Mouse (Mus musculus) adrenal gland, adult 8-10 months (tissue): ENCODE measurements around the gene Hsd17b12. TPM values are rescaled to one million over a fixed set of nuclear protein-coding genes. Genes with fewer than 3 reads are reported as not detected.

ENCODE experiments used
- DNase-seq: peaks from one replicate; pipeline ENCODE4 v3.0.0; 2022
- total RNA-seq, 4 experiments: library from RNA; stranded (reverse); gene quantifications; 2 replicates each; pipeline ENCODE4 v1.2.4; 2022

Gene Hsd17b12
- total RNA-seq = 100 to 1,000 TPM; 138 to 202 (median 172) TPM

DNA sequence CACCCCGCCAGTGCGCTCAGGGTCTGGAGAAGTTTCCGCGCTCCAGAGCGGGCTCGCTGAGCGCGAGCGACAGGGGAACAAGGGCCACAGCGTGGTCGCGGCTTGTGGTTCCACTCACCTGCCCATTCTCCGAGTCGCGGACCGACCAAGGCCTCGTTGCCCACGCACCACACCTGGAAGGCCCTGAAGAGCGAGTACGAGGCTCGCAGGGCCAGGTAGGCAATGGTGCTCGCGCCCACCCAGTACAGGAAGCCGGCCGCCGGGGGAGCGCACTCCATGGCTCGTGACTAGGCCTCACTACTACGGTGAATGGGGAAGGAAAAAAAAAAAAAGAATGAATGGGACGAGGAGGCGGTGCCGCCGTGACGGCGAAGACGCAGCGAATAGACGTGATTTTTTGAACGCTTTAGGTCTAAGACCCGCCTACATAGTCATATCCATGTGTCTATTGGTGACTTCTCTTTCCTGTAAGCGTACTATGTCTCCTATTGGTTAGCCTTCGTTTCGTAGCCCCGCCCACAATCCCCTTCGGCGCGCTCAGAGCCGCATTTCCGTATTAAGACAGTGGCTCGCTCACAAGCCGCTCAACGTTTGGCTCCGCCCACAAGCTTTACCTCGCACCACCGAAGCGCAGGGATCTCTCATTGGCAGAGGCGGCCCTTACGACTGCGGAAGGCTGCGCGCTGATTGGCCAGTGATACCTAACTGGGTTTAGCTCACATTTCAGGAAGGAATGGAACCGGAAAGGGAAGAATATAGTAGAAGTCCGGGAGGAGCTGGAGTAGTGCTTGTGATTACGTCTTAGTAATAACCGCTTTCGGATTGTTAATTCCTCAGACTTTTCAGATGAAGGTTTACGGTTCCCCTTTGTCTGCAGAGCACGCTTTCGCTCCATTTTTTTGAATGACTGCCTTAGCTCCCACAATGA, at the start of gene Hsd17b12:
Gene Hsd17b12 (minus strand): TSS at position 373 of the 928 bp plus-strand sequence.
- DNase-seq = peak; percentile 100

DNA sequence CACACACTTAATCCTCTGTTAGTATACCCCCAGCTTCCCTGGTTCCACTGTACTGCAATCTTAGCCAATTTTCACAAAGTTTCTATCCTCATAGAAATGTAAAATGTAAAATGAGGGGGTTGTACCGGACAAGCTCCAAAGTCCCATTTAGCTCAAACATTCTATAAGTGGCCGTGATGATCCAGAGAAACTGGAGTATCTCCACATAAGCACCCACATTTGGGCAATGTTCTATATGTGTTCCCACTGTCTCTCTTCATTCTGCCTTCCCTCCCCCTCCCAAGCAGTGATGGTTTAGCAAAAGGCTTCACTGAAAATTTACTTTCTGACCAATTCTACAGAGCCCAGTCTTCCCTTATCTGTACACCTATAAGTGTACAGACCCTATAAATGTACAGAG, 27.1 kb upstream of the Hsd17b12 start:
- DNase-seq = no peak

DNA sequence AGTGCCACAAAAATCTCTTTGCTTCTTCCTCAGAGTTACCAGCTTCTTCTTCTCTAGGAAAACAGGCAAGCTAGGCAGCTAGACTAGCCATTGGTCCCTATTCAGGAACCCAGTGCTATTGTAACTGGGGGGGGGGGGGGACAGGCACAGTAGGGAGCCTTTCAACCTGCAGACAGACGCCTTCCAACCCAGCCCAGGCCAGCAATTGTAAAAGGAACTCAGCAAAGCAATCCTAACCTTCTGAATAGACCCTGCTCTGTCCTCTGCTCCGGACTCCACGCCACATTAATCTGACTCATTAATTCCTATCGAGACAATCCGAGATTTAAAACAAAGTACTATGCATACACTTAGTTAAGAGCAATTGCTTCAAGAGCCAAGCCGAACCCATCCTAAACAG, 26.4 kb upstream of the Hsd17b12 start:
- DNase-seq = no peak

DNA sequence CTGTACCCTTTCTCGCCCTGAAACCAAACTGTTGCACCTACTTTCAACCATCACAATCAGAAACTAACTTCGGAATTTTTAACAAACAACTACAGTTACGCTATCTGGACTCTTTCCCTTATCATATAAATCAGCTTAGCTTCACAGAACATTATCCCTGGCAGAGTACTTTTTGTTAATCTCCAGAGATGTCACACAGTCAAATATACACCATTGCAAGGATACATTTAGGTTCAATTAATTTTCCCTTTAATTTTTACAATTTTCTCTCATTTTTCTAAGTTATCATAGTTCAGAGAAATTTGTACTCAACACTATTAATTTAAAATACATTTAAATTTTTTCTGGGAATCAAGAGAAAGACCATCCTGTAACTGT, 21.3 kb upstream of the Hsd17b12 start:
- no peak for DNase-seq

DNA sequence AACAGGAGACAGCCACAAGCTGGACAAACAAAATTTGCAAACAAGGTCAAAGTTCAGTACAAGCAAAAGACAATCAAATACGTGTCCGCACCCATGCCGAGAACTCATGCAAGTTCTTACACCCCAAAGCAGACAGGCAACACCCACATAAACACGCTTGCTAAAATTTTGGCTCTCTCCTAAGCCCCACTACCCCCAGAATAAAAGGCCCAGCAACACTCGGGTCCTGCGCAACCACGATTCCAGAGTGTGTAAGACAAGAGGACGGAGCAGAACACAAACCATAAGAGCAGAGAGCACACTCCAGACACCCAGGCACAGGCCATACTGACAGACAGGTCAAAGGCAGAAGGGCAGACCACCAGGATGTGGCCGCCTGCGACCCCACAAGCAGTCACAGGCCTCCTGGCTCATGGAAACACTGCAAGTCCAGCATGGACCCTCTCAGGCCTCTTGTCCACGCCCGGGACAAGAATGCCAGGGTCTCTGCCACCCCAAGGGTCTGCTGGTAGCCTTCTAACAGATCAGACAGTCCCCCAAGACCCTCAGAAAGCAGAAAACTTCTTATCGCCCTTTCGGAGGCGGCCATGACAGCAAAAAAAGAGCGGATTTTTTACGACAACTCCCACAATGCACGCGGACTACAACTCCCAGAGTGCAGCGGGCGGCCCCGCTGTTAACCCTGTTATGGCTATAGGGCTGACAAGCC, 20.7 kb upstream of the Hsd17b12 start:
- peak; percentile 80 for DNase-seq

DNA sequence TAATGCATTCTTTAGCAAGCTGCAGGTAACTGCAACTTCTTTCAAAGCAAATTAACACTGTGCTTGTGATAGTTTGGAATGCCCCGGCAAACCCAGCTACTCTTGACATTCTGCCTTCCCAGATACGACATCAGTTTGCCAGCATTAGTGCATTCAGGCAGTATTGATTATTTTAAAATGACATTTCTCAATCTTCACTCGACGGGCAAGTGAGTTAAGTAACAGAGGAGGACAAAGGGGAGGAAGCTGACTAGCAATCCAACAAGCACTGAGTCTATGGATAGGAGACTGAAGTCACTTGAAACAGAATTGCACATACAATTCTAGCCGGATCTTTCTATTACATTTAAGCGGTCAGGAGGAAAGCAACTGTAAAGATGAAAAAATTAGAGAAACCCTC, 19.5 kb upstream of the Hsd17b12 start:
- DNase-seq = no peak

DNA sequence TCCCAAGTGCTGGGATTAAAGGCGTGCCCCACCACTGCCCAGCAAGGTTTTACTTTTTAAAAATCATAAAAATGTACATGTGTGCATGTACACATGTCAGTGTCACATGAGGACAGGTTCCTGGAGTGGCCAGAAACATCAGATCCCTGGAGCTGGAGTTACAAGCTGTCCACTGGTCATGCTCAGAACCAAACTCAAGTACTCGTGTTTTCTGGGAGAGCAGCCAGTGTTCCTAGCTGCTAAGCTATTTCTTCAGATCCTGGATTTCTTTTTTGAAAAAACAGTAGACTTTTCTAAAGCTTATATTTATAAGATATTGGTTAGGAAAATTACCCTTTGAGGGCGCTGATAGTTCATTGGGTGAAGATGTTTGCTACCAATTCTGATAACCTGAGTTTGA, 18.6 kb upstream of the Hsd17b12 start:
- DNase-seq = no peak

DNA sequence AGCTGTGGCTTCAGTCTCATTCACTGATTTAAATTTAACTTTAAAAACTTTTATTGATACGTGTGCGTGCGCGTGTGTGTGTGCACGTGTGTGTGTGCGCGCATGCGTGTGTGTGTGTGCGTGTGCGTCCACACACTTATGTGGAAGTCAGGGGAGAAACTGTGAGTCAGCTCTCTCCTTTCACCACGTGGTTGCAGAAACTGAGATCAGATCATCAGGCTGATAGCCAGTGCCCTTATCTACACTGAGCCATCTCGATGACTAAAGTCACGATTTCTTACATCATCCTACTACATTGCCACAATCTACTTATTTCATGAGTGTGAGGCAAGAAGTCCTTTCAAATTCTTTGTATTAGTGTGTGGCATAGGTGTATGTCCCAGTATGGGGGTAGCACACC, 15.8 kb upstream of the Hsd17b12 start:
- DNase-seq = peak; percentile 24

DNA sequence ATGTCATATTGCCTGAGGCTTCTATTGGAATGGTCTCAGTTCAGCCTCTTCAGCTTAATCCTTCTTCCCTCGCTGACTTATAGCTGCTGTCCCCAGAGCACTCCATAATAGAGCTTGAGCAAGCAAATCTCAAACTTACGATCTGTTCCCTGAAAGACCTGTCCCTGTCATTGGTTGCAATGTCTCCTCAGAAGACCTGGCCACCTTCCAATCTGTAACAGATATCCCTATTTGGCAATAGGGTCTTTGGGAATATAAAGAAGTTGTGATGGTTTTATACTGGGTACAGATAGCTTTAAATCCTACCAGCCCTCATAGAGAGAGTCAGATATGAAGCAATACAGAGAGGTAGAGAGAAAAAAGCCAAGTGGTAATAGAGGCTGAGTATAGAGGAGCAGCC, 5.4 kb upstream of the Hsd17b12 start:
- DNase-seq = no peak

DNA sequence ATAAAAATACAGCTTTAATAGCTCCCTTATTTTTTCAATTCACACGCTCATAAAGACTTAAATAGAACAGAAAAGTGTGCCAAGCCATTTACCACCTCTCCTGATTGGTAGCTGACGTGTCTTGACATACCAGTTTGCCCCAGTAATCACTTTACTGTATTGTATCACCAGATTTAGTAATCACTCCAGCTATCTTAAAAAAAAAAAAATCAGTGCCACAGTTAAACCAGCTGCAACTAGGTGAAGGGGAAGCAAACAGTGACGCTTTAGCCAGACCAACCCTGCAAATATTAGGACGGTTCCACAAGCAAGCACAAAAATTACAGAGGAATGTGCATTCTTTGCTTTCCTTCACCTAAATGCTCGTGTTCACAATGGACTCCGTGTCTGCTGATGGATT, 4.4 kb upstream of the Hsd17b12 start:
- DNase-seq = no peak

DNA sequence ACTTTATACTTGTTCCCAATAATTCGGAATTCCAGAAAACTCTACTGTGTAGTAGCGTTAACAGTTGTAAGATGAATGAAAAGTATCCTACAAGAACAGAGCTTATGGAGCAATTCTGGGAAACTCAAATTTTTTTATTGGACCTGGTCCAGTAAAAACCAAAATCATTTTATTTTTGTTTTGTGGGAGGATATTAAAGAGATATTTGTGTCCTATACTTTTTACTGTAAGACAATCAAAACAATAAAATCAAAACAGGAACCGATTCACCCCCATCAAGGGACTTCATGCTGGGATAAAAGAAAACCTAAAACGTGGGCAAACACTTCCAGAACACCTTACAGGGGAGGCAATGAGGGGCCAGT, 738 bp upstream of the Hsd17b12 start:
- no peak for DNase-seq

DNA sequence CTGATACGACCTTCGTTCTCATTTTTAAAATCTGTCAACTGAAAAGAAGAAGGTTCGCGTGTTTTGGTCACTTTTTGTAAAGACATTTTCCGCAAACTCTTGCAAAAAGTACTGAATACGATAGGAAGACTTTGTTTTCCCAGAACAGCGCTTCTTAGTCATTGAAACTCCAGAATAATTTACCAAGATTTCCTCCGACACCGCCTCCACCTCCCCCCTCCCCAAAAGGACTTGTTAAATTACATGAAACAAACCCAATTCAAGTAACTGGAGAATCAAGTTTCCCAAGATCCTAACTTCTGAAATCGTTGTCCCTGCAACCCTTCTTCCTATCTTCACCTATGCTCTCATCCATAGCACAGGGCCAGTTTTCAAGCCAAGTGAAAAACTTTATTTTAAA, 713 bp downstream of the Hsd17b12 start:
- no peak for DNase-seq

DNA sequence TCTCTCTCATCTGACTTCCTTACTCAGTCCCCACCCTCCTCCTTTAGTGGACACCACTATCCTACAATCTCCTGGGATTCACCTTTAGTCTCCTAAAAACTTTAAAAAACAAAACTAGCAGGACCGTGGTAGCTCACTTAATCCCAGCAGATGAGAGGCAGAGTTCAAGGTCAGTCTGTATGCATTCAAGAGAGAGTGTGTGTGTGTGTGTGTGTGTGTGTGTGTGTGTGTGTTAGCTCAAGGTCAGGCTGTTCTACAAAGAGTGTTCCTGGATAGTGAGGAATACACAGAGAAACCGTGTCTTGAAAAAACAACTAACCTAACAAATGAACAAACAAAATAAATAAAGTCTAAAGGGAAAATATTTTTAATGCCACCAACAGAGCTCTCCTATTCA, 12.6 kb downstream of the Hsd17b12 start:
- no peak for DNase-seq

DNA sequence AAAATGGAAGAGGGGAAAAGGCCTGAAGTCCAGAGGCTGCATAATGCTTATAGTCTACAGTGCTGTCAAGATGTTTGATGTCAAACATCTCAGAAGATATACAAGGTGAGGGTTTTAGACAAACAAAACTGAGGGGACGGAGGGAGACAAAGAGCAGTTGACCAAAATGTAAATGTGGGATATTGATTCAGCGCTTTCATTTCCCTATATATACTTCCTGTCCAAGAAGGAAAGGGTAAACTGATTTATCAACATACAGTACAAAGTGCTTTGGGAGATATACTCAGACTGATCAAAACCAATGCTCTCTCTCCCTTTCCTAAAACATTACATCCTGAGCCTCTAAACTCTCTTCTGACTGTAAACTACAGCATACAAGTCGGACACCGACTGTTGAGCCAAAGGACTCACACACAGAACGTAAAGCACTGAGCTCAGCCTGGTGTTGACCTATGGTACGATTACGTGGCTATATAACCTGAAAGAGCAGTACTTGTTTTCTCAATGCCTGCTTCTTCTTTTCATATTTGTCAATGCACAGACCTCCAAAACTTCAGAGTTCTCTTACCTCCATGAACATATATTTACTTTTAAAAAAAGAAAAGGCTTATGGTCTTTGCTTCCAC, 13.1 kb downstream of the Hsd17b12 start:
- DNase-seq = no peak

DNA sequence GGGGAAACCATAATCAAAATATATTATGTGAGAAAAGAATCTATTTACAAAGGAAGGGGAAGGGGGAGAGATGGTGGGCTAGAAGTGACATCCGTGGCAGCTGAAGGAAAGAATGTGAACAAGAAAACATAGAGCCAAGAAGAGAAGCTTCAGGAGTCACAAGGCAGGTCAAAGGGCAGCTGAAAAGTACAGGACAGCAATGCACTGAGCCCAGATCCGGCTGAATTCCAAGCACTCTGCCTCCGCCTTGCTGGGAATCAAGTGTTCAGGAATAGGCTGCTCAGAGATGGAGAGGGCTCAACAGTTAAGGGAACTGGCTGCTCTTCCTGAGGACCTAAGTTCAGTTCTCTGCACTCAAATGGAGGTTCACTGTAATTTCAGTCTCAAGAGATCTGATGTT, 16.5 kb downstream of the Hsd17b12 start:
- no peak for DNase-seq

DNA sequence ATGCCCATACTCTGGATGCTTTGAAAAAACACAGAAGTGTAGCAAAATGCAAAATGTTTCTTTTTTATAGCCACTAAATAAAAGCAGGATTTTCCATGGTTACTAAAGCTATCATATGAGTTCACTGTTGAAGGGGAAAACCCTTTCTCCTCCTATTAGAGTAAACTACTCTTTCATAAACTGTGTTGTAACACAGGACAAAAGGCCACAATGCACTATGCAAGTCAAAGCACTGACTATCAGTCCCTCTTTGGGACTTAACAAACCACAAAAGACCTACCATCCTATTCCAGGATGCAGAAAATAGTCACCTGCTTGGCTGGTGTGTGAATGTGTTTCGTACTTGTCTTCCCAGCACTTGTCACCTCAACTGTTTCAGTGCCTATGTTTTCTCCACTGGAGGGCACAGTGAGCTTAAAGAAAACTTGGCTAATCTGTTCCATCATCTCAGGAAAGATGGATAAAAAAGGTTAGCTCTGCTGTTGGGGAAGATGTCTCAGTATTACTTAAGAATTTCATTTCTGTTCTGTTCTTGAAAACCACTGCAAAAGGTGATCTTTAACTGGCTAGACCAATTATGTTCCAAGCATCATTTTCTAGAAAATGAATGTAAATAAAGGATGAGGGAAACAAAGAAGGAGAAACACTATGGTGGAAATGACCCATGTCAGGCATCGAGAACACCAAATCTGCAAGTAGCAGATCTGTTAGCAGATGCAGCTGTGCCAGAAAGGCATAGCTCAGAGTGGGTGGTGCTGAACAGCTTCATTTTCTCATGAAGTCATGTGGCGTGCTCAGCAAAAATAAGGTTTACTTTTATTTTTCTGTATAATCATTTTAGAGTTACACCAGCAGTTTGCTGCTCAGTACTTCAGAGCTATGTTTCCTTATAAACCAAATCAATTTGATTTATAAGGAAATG, 19.0 kb downstream of the Hsd17b12 start:
- DNase-seq = no peak

DNA sequence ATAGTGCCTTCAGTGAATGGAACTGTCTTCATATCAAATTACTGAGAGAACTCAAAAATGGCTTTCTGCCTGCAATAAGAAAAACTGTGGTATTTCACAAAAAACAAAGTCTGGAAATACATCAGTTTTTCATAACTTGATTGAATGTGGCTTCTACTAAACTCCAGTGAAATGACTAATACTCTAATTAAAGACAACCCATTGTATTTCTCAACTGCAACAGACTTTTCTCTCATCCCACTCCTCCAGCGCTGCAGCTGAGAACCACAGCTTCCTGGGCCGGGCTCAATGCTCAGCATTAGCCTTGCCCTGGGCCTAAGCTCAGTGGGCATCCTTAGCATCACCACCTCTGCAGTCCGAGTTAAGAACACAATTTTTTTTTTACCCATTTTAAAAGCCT, 20.9 kb downstream of the Hsd17b12 start:
- DNase-seq = no peak

DNA sequence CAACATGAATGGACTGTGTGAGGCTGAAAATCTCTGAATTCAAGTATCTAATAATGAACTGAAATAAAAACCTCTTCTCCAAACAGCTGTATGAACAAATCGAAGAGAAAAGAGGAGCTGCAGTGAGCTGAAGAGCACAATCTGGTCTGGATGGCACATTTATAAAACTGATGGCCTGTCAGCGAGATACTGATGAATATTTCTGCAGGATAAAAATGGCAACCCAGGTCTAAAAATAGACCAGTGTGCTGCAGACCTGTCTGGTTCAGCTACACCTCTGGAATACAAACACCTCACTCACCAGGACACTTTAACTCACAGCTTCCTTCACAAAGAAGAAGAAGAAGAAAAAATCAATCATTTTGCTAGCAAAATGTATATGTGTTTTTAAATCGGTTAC, 29.3 kb downstream of the Hsd17b12 start:
- no peak for DNase-seq

DNA sequence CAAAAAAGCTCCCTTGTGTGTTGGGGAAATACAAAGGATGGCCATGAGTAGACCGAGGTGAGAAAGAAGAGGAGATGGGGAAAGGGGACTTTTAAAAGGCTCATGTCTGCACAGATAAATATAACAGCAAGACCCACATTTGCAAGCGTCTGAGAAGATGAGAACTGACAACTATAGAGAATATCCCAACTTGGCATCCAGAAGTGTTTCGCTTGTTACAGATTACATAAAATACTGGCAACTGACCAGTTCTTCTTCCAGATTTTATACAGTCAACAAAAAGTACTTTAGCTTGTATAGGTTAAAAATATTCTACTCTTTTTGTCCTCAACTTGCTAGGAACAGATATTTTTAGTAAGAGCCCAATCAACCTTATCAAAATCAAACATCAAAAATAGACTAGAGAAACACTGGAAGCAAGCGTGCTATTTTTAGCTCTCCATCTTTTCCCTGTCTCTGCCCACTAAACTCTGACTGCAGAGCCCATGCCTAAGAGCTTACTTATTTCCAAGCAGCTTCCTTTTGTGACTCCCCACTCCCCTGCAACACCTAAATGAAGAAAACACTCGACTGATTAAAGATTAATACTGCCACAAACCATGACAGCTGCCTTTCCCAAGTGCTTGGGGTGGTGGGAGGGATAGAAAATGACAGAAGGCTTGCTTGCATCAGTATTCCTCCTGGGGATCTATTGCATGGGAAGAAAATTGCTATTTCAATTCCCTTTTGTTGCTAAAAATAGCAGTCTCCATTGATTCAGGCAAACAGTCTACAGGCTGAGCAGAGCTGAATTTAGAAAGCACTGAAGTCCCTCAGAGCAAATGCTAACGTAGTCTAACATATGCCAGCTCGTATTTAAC, 35.4 kb downstream of the Hsd17b12 start:
- no peak for DNase-seq

DNA sequence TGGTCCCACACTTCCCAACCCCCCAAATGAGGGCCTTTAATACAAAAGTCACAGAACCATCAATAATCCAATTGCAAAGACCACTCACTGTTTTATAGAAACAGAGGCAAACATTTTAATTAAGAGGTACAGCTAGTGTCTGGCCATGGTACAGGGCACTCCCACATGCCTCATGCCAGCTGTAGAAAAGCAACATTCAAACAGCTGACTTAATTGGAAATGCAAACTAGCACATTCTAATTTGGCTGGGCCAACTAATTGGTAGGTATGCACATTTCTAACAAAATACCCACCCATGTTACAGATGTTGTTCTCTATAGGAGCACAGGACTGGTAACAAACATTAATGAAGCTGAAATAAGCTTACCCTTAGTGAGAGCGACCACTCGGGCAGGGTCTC, 54.0 kb downstream of the Hsd17b12 start:
- DNase-seq = no peak

DNA sequence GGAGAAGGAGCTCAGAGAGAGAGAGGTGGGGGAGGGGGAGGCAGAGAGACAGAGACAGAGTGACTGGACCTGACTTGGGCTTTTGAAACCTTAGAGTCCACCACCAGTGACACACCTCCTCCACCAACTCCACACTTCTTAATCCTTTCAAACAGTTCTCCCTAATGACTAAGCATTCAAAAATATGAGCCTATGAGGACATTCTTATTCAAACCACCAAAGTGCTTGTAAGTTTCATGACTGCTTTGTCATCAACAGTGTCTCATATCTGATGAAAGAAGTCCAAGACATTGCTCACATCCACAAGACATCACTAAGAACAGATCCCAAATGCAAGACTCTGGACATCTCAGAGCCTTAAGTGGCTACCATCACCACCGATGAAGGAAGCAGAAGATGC, 67.9 kb downstream of the Hsd17b12 start:
- DNase-seq = no peak
